Mouse (Mus musculus) left cerebral cortex, adult 8-10 months (tissue): ENCODE results near the gene Hsp90b1. TPM values are rescaled to one million over a fixed set of nuclear protein-coding genes. Genes with fewer than 3 reads are reported as not detected.
"Not testable (repeated sequence)": the region's sequence is repeated elsewhere in the genome, so short reads cannot be mapped to it uniquely, and the experiment has no call there.

Experiments used
- DNase-seq, 2 experiments: peaks; one replicate each; pipeline ENCODE4 v3.0.0; 2022; ENCODE audit warnings: low spot score in 2 of 2
- total RNA-seq, 4 experiments: library from RNA; stranded (reverse); gene quantifications; 2 replicates each; pipeline ENCODE4 v1.2.4; 2022

Gene Hsp90b1
- total RNA-seq, result 100 to 1,000 TPM; 269 to 329 (median 300) TPM

DNA sequence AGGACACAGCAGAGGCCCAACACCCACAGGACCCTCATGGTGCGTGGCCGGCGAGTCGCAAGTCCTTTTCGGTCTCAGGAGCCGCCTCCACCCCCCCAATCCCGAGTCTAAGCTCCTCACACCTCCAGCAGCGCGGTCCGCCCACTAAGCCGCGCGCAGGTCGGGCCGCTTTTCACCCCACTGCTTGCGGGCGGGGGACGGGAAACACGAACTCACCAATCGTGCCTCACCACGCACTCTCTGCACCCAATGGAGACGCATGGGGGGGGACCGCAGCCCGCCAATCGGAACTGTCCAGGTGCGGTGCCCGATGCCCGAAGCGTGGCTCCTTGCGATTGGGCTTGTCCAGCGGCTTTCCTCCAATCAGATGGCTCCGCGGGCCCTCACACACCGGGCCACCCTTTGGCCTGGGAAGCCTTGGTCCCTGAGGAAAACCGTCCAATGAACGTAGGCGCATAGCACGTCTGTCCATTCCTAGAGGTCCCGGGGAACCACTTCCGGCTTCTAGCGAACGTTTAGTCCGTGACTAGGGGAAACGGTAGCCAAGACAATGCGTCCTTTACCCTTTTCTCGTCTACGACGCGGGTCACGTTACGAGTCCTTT lies at the start of gene Hsp90b1, which contains the start of gene Ttc41:
TSS of gene Hsp90b1 (minus strand) at position 192 of the 604 bp plus-strand sequence.
TSS of gene Ttc41 (plus strand) at position 494 of the 604 bp plus-strand sequence.
- peak; percentile 96 to 100 for DNase-seq

- DNase-seq, result no peak
These were observed 39.0 kb upstream of the Hsp90b1 start for GRCm38 (mm10) chr10:86744306-86744705.

DNA sequence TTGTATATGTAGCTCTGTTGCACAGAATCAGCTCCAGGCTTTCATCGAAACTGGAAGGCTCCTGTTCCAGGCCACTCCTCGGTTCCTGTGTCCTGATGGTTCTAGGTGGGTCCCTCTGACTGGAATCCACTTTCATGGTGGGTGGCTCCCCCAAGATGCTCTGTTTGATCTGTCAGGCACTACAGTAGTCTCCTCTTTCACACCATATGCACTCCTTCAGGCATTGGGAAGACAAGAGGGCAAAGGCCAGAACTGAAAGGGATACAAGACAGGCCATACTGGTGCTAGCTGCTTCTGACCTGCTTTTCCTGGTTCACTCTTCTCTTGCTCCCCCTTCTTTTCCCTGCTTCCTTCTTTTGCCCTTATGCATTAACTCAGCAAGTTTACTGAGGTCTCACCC lies 37.6 kb upstream of the Hsp90b1 start:
- no peak for DNase-seq

GRCm38 (mm10) chr10:86735036-86735435 lies 29.7 kb upstream of the Hsp90b1 start:
- no peak for DNase-seq

- no peak for DNase-seq
These were observed 26.2 kb upstream of the Hsp90b1 start for GRCm38 (mm10) chr10:86731500-86731863.

DNA sequence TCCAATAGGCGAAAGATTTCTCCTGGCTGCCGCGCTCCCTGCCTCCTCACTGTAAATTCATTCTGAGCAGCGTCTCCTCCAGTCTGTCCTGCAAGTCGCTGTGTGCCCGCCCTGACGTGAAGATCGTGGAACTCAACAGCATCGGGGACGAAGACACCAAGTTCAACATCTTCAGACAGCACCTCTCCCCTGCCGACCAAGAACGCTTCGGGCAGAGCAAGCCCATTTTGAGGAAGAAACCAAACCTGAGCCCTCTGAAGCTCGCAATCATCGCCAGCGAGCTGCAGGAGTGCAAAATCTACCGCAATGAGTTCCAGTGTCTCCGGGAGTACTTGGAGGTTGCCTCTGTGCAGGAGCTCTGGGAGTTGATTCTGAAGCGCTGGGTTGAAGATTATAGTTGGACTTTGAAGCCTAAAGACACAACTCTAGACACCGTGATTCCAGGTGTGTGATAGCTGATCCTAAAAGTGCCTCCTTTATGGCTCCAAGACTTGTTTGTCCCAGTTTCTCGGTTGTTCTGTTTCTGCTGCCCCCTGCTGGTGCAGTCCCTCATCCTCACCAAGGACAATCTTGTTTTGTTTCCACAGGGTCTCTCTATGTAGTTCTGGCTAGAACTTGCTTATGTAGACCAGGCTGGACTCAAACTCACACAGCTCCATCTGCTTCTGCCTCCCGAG lies 25.7 kb upstream of the Hsp90b1 start:
- DNase-seq, result peak; percentile 54 to 74

DNA sequence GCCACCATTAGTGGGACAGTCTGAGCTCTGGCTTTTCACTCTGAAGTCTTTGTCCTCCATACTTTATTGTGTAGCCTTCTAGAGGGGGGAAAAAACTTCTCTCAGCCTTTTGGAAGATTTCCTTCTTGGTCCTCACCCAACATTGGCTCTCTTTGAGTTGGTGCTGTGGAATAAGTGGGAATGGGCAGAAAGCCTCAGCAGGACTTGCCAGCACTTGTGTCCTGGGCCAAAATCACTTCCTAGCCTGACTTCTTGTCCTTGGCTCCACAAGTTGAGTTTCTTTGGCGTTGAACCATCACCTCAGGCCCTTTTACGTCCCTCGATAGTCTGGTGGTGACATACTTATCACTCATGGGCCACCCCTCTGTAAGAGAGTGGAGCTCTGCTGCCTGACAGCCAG lies 22.9 kb upstream of the Hsp90b1 start:
- DNase-seq, result no peak

GRCm38 (mm10) chr10:86727548-86727980 lies 22.3 kb upstream of the Hsp90b1 start:
- peak in 1 of 2 experiments; percentile 16 for DNase-seq

GRCm38 (mm10) chr10:86712156-86712555 lies 6.8 kb upstream of the Hsp90b1 start:
- no peak for DNase-seq

- no peak for DNase-seq
These were observed 1.8 kb upstream of the Hsp90b1 start for GRCm38 (mm10) chr10:86707134-86707533.

GRCm38 (mm10) chr10:86705922-86706752 lies 828 bp upstream of the Hsp90b1 start:
- peak in 1 of 2 experiments; percentile 84 for DNase-seq

- peak in 1 of 2 experiments; percentile 34 for DNase-seq
These were observed 619 bp downstream of the Hsp90b1 start for GRCm38 (mm10) chr10:86704589-86705191.

DNA sequence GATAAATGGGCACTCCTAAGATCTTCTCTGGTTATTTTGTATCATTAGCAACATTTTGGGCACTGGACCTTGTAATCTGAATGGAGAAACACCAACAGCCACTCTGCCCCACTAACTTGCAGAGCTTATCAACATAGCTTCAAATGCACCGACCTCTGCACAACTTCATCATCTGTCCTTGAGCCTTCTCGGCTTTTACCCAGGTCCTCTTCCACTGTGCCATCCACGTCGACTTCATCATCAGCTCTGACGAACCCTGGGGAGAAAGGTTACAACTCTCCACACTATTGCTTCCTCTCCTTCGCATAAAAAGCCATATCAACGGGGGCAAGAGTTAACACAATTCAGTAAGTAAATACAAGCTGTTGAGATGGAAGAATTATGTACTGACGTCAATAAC lies 1.2 kb downstream of the Hsp90b1 start:
- no peak for DNase-seq

DNA sequence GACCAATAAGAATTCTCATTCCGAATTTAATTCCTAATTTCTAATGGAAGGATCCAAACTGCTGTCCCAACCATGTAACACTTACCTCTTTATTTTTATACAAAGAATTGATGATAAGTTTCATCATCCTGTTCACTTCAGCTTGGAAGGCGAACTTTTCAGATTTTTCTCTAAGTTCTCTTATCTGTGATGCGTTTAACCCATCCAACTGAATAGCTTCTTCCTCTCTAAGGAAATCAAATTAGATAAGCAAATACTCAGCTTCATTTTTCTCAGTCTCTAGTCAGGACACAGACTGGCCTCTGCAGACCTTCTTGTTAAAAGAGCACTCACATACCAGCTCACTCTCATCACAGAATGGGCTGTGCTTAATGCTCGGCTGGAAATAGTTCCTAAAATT lies 1.9 kb downstream of the Hsp90b1 start:
- no peak for DNase-seq

- no peak for DNase-seq
These were observed 2.9 kb downstream of the Hsp90b1 start for GRCm38 (mm10) chr10:86702312-86702920.

- no peak for DNase-seq
These were observed 4.3 kb downstream of the Hsp90b1 start for GRCm38 (mm10) chr10:86700973-86701372.

GRCm38 (mm10) chr10:86700251-86700650 lies 5.1 kb downstream of the Hsp90b1 start:
- no peak for DNase-seq

- DNase-seq, result not testable (repeated sequence)
These were observed 19.3 kb downstream of the Hsp90b1 start for GRCm38 (mm10) chr10:86686017-86686360.

- peak; percentile 72 to 78 for DNase-seq
These were observed 19.9 kb downstream of the Hsp90b1 start for GRCm38 (mm10) chr10:86685179-86686016.

DNA sequence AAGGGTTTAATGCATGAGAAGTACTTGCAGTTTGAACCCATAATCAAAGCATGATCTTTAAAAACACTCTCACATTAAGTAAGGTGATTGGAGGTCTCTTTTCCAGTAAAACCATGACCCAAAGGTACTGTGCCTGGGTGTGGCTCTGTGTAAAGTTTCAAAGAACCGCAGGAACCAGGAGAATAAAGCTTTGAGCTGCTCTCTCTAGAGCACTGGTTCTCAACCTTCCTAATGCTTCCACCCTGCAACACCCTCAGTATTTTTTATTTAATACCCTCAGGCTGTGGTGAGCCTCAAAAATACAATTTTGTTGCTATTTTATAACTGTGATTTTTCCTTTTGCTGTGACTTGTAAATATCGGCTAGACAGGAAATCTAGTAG lies 20.5 kb downstream of the Hsp90b1 start:
- DNase-seq, result not testable (repeated sequence)
